Mouse (Mus musculus) midbrain, postnatal 0 days (tissue): ENCODE measurements around the gene Mrpl51. TPM values are rescaled to one million over a fixed set of nuclear protein-coding genes. Genes with fewer than 3 reads are reported as not detected.

Experiments used
- ATAC-seq: fragments of 200-750 bp; cut with Nextera tagmentation; 2 replicates; pipeline ENCODE4 v1.8.0; 2017; ENCODE audit warnings: moderate number of reproducible peaks, mild to moderate bottlenecking, moderate TSS enrichment, moderate library complexity; ENCODE audit not compliant: low FRiP score
- DNase-seq: peaks from one replicate; pipeline ENCODE4 v3.0.0-alpha.2; 2015; ENCODE audit warnings: low spot score
- H3K27ac ChIP-seq: fragments of 300-500 bp; sonication (generic); 2 replicates; pipeline ENCODE4 v1.5.1; 2014; ENCODE audit warnings: low read depth, mild to moderate bottlenecking, low read length, mixed read lengths
- H3K27me3 ChIP-seq: fragments of 300-500 bp; sonication (generic); 2 replicates; pipeline ENCODE4 v1.6.1; 2014; ENCODE audit warnings: low read length, control low read depth, mixed read lengths; ENCODE audit not compliant: insufficient read depth
- H3K36me3 ChIP-seq: fragments of 300-500 bp; sonication (generic); 2 replicates; pipeline ENCODE4 v1.6.1; 2014; ENCODE audit warnings: low read length, control low read depth, mixed read lengths; ENCODE audit not compliant: insufficient read depth
- H3K4me1 ChIP-seq: fragments of 300-500 bp; sonication (generic); 2 replicates; pipeline ENCODE4 v1.6.1; 2014; ENCODE audit warnings: mild to moderate bottlenecking, control low read depth, antibody characterized with exemption, low read length, mixed read lengths; ENCODE audit not compliant: insufficient read depth
- H3K4me2 ChIP-seq: fragments of 300-500 bp; sonication (generic); 2 replicates; pipeline ENCODE4 v1.6.1; 2014; ENCODE audit warnings: low read depth, mild to moderate bottlenecking, low read length, mixed read lengths; ENCODE audit not compliant: poor library complexity, severe bottlenecking
- H3K4me3 ChIP-seq: fragments of 300-500 bp; sonication (generic); 2 replicates; pipeline ENCODE4 v1.5.1; 2014; ENCODE audit warnings: low read depth, mild to moderate bottlenecking, low read length, moderate library complexity
- H3K9ac ChIP-seq: fragments of 300-500 bp; sonication (generic); replicated peaks from 2 replicates; pipeline ENCODE4 v1.6.1; 2014; ENCODE audit warnings: mild to moderate bottlenecking, low read length, moderate library complexity, mixed read lengths; ENCODE audit not compliant: poor library complexity, severe bottlenecking
- H3K9me3 ChIP-seq: fragments of 300-500 bp; sonication (generic); 2 replicates; pipeline ENCODE4 v1.6.1; 2016; ENCODE audit warnings: low read length, control low read depth
- CTCF ChIP-seq: IDR thresholded peaks from 2 replicates; pipeline ENCODE4 v1.5.1; 2016; ENCODE audit warnings: antibody characterized with exemption, mild to moderate bottlenecking
- WGBS: fragments of 180-500 bp; shearing (Covaris S2); extraction: QIAGEN DNeasy Blood & Tissue Kit; methylation state at CpG from one replicate; pipeline ENCODE4 v1.1.7; 2014; 5-methylcytosine and 5-hydroxymethylcytosine counted together
- polyA plus RNA-seq: library from polyadenylated mRNA; unstranded; fragments of >200 nt; fragmentation: Nextera tagmentation; extraction: Ambion mirVana; gene quantifications from 2 replicates; pipeline ENCODE4 v1.2.1, GENCODE M21; 2015
- total RNA-seq: library from RNA; depleted of rRNA; stranded (reverse); fragments of >200 nt; gene quantifications from 2 replicates; pipeline ENCODE4 v1.2.3, GENCODE M21; 2014

Gene Mrpl51
- total and polyA plus RNA-seq, 2 experiments from 2014 or later: 48.2 to 136 TPM

DNA sequence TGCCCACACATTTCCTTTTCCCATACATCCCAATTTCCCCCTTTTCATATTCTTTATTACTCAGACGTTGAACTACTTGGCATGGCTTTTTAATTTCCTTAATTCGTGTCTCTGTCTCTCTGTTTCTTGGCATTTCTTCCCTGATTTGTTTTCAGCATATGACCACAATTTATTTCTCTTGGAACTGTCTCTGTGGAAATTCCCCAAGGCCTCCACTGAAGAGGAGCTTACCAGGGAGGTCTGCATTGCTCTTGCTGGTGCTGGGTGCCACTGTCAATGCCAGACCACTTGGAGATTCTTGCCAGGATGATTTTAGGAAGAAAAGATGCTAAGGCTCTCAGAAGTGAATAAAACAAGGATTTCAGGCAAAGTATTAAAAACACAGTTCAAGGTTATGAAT is 21.0 kb downstream of the Mrpl51 start:
- H3K27me3 ChIP-seq: no peaks in the 10 kb centered on the region

DNA sequence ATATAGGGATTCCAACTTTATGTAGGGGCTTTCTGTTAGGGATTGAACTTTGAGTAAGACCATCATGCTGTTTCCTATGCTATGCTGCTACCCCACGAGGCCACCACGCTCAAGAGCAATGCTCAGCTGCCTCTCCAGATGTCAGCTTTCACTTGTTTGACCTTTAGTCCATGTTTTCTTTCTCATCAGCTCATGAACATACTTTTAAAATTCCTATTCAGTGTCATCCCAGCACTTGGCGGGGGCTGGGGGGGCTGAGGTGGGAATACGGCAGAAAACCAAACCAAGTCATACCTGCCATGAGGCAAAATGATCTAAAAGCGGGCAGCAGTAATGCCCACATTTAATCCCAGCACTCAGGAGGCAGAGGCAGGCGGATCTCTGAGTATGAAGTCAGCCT is 21.5 kb downstream of the Mrpl51 start:
- no peaks in the 10 kb centered on the region for H3K36me3 ChIP-seq
- H3K27me3 ChIP-seq: no peaks in the 10 kb centered on the region
- H3K27ac ChIP-seq: no peak overlapping the region
- H3K4me1 ChIP-seq: 0 out of 2 replicates have a peak, but pooled peaks cover 6% of the 10 kb centered on the region
- no peak overlapping the region for H3K4me3 ChIP-seq
- H3K9me3 ChIP-seq: no peaks in the 10 kb centered on the region
- 69% methylated on average over 6 of the region's 6 CpGs for WGBS
- H3K4me2 ChIP-seq: no peak overlapping the region
- no peak for ATAC-seq
- no peak for TF ChIP-seq CTCF
- H3K9ac ChIP-seq: no peak overlapping the region
- no peak for DNase-seq

More for the DNA sequence above, 21.0 kb downstream of the Mrpl51 start:
- Histone ChIP-seq H3K27ac (no peak overlapping the region), H3K36me3 (no peaks in the 10 kb centered on the region), H3K4me2 (no peak overlapping the region), H3K4me1 (0 out of 2 replicates have a peak, but pooled peaks cover 6% of the 10 kb centered on the region), H3K9me3 (no peaks in the 10 kb centered on the region), H3K9ac (no peak overlapping the region), H3K4me3 (no peak overlapping the region)
- no peak for TF ChIP-seq CTCF
- no peak for ATAC-seq
- no peak for DNase-seq
- WGBS: 47% methylated on average over 2 of the region's 2 CpGs

DNA sequence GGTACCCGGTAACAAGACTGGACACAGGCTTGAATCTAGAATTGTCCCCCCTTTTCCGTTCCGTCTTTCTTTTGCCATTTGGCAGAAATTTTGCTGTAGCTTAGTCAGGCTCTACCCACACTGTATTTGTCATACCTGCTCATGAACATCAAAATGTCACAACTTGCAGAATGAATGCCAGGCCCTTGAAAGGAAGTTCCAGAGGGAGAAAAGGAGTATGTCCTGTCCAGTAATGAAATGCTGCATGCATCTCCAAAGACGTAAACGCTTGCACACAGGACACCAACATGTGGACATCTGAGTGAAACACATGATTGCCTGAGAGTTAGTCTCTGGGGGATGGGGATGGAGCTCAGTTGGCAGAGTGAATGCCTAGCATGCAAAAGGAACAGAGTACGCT is 22.1 kb downstream of the Mrpl51 start:
- Histone ChIP-seq H3K36me3 (no peaks in the 10 kb centered on the region), H3K4me2 (no peak overlapping the region), H3K9ac (no peak overlapping the region), H3K4me1 (0 out of 2 replicates have a peak, but pooled peaks cover 6% of the 10 kb centered on the region), H3K27ac (no peak overlapping the region), H3K9me3 (no peaks in the 10 kb centered on the region), H3K27me3 (no peaks in the 10 kb centered on the region), H3K4me3 (no peak overlapping the region)
- no peak for ATAC-seq
- no peak for DNase-seq
- WGBS: 84% methylated on average over 6 of the region's 6 CpGs
- TF ChIP-seq CTCF: no peak

DNA sequence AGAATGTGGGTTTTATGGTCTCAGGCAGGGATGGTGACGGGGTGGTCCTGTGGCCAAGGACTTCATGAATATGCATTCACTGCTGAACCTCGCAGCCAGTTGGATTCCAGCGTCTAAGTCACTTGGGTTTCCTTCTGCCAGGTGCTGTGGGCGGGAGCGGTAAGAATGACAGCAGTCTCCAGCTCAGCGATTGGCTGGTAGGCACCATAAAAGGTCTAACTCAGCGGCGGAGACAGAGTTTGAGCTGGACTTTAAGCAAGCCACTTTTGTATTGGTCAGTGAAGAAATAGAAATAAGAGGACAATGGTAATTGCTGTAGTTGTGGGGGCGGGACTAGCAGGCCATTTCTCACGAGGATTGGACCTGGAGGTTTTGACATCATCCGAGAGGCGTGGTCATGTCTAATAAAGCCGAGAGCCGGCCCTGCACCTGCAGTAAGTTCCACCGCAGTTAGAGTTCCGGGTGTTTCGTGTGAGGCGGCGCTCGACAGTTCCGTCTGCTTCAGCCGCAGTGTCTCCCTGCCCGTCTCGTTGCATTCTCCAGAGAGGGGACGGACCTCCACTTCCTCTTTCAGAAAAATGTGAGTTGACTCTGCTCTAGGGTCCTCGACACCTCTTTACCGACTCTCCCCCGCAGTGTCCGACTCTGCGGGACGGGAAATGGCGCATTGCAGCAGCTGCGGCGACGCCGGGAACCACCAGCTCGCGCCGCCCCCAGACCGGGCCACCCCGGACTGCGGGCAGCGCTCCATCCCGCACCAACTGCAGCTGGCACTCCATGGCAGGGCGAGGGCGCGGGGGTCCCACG is 23.8 kb downstream of the Mrpl51 start, which contains the start of gene Vamp1:
Vamp1 (plus strand) TSS at position 404 of the 807 bp plus-strand sequence.
- peak; percentile 97 for ATAC-seq
- Histone ChIP-seq H3K4me1 (0 out of 2 replicates have a peak, but pooled peaks cover 6% of the 10 kb centered on the region), H3K9me3 (no peaks in the 10 kb centered on the region), H3K4me2 (peak within 1 kb of the TSS; percentile 83), H3K9ac (peak within 1 kb of the TSS; percentile 80), H3K36me3 (peaks cover 6% of the 10 kb centered on the region), H3K27ac (peak within 1 kb of the TSS; percentile 88), H3K4me3 (peak within 1 kb of the TSS; percentile 73), H3K27me3 (no peaks in the 10 kb centered on the region)
- TF ChIP-seq CTCF: no peak; the same call in 1 of the 2 replicates
- peak; percentile 100 for DNase-seq
- under 1% methylated on average over 48 of the region's 48 CpGs for WGBS

DNA sequence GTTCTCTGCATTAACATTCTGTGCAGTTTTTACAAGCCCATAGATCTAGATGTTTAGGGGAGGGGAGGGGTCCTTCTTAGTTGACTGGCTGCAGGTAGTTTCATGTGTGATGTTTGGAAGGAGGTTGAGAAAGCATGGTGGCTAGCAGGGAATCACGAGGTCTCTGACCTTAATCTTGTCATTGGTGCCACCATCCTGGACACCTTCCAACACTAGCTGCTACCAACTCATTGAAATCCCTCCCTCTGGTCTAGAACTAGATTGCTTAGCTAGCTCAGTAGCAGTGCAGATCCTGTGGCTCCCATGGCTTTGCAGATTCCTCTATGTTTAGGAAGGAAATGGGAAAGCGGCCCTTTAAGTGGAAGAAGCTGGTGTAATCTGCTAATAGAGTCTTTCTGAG is 25.3 kb downstream of the Mrpl51 start:
- no peak overlapping the region for H3K27ac ChIP-seq
- TF ChIP-seq CTCF: no peak
- 0 out of 2 replicates have a peak, but pooled peaks cover 6% of the 10 kb centered on the region for H3K4me1 ChIP-seq
- DNase-seq: no peak
- WGBS: 85% methylated on average over 2 of the region's 2 CpGs
- no peaks in the 10 kb centered on the region for H3K9me3 ChIP-seq
- H3K36me3 ChIP-seq: peaks cover 10% of the 10 kb centered on the region
- no peak overlapping the region for H3K9ac ChIP-seq
- no peaks in the 10 kb centered on the region for H3K27me3 ChIP-seq
- H3K4me2 ChIP-seq: no peak overlapping the region
- H3K4me3 ChIP-seq: no peak overlapping the region
- no peak for ATAC-seq

DNA sequence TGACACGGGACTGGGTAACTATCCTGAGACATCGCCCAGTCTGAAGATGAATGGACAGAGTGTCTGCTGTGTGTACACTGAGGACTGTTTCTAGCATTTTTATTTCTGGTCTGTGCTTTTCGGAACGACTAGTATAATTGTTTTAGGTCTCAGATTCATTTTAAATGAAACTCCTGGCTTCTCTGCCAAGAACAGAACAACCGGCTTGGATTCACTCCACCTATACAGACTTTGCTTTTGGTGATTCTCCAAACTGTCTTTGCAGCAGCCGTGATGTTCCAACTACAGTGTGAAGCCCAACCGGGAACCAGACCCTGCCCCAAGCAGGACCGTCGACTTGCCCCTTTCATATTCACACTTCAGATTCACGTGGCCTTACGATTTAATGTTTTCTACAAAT is 26.3 kb downstream of the Mrpl51 start:
- no peaks in the 10 kb centered on the region for H3K27me3 ChIP-seq
- no peak for DNase-seq
- H3K4me1 ChIP-seq: 0 out of 2 replicates have a peak, but pooled peaks cover 6% of the 10 kb centered on the region
- WGBS: 89% methylated on average over 11 of the region's 11 CpGs
- H3K4me3 ChIP-seq: no peak overlapping the region
- H3K36me3 ChIP-seq: peaks cover 13% of the 10 kb centered on the region
- H3K27ac ChIP-seq: no peak overlapping the region
- no peak for ATAC-seq
- no peak for TF ChIP-seq CTCF
- no peak overlapping the region for H3K9ac ChIP-seq
- H3K4me2 ChIP-seq: no peak overlapping the region
- H3K9me3 ChIP-seq: no peaks in the 10 kb centered on the region
